Mouse (Mus musculus) activated CD4-positive, CD25-positive, alpha-beta regulatory T cell, adult 4 months (primary cell): ENCODE data around the gene Moap1. TPM values are rescaled to one million over a fixed set of nuclear protein-coding genes. Genes with fewer than 3 reads are reported as not detected.

Source experiments
- ATAC-seq: one replicate; pipeline ENCODE4 v1.8.0; 2017
- polyA plus RNA-seq, 2 experiments: library from polyadenylated mRNA; unstranded; fragments of 100-300 nt; shearing (Covaris generic); gene quantifications; one replicate each; pipeline ENCODE4 v1.2.1; 2017

Moap1 gene
- polyA plus RNA-seq, 2 experiments from 2014 or later = 6.5 to 8.3 TPM

- ATAC-seq = peak; percentile 37
These were observed 38.8 kb downstream of the Moap1 start, which contains the start of gene Itpk1 for GRCm38 (mm10) chr12:102704457-102705198. Gene Itpk1, minus strand, starts transcription at chr12:102704930.

GRCm38 (mm10) chr12:102703921-102704408 is 39.5 kb downstream of the Moap1 start:
- ATAC-seq = peak; percentile 20

- ATAC-seq = no peak
These were observed 40.0 kb downstream of the Moap1 start for GRCm38 (mm10) chr12:102703441-102703840.

GRCm38 (mm10) chr12:102703111-102703412 is 40.4 kb downstream of the Moap1 start:
- ATAC-seq = no peak

- ATAC-seq = no peak
These were observed 40.9 kb downstream of the Moap1 start for GRCm38 (mm10) chr12:102702356-102703110.

- ATAC-seq = no peak
These were observed 41.7 kb downstream of the Moap1 start for GRCm38 (mm10) chr12:102701691-102702207.

GRCm38 (mm10) chr12:102700453-102700852 is 43.0 kb downstream of the Moap1 start:
- no peak for ATAC-seq

GRCm38 (mm10) chr12:102699156-102699555 is 44.3 kb downstream of the Moap1 start:
- peak; percentile 26 for ATAC-seq

- no peak for ATAC-seq
These were observed 45.3 kb downstream of the Moap1 start for GRCm38 (mm10) chr12:102698089-102698684.

GRCm38 (mm10) chr12:102697381-102697780 is 46.1 kb downstream of the Moap1 start:
- ATAC-seq = no peak

- ATAC-seq = no peak
These were observed 46.7 kb downstream of the Moap1 start for GRCm38 (mm10) chr12:102696635-102697354.

GRCm38 (mm10) chr12:102695369-102696239 is 47.9 kb downstream of the Moap1 start:
- peak; percentile 47 for ATAC-seq

Other genes starting within 250 kb of the Moap1 start
- not detected for gene Chga, start 188.7 kb downstream of the Moap1 start, polyA plus RNA-seq
- 10 to 100 TPM; 16.2 to 18.4 TPM for gene Itpk1, start 38.7 kb downstream of the Moap1 start, polyA plus RNA-seq
- 10 to 100 TPM in 1 of 2 experiments, 1 to 10 TPM in 1; 8.5 to 10.1 TPM for gene Tmem251, start 101 bp upstream of the Moap1 start, polyA plus RNA-seq
- not detected for gene Gm28051, start 14.1 kb upstream of the Moap1 start, polyA plus RNA-seq
- gene Gon7, start 14.1 kb upstream of the Moap1 start, polyA plus RNA-seq = 10 to 100 TPM; 28.3 to 29.3 TPM
- gene Ubr7, start 14.3 kb upstream of the Moap1 start, polyA plus RNA-seq = 10 to 100 TPM; 23.8 to 24.3 TPM
- 1 to 10 TPM; 7.1 to 9.1 TPM for gene Gm20604, start 15.0 kb upstream of the Moap1 start, polyA plus RNA-seq
- gene Btbd7, start 134.8 kb upstream of the Moap1 start, polyA plus RNA-seq = 1 to 10 TPM; 8.6 to 8.7 TPM
- gene Cox8c, start 155.7 kb upstream of the Moap1 start, polyA plus RNA-seq = not detected
- gene Unc79, start 205.2 kb upstream of the Moap1 start, polyA plus RNA-seq = under 1 TPM; 0.32 to 0.60 TPM